Mouse (Mus musculus): ENCODE results near the gene Pacsin3. TPM values are rescaled to one million over a fixed set of nuclear protein-coding genes. Genes with fewer than 3 reads are reported as not detected.

Gene Pacsin3
- polyA plus RNA-seq, 1 experiment from 2014 or later, result 18.6 TPM

DNA sequence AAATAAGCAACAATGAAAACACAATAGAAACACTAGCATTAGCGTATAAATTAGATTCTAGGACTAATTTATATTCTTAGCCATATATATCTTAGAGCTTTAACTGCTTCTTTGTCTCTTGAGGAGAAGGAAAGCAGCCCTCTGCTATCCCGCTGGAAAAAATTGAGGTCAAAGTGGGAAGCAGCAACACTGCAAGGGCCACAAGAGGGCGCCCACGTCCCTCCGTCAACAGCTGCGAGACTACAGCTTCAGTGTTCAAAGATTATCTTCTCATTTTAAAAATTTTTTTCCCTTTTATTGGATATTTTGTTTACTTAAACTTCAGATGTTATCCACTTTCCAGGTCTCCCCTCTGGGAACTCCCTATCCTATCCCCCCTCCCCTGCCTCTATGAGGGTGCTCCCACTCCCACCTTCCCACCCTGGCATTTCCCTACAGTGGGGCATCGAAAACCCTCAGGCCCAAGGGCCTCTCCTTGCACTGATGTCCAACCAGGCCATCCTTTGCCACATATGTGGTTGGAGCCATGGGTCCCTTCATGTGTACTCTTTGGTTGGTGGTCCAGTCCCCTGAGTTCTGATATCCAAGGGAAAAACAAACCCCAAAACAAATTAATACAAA, 30.2 kb downstream of the Pacsin3 start:
- H3K36me3 ChIP-seq (ENCODE audit: control insufficient read depth, insufficient read depth, low read length), result no peaks in the 10 kb centered on the region
- H3K4me3 ChIP-seq (ENCODE audit: low read depth, low read length), result no peak overlapping the region
- WGBS (ENCODE audit: insufficient replicate concordance), result 13% methylated on average over 7 of the region's 7 CpGs
- peaks cover 31% of the 10 kb centered on the region for H3K4me1 ChIP-seq (ENCODE audit: control insufficient read depth, insufficient read depth, low read length)
- H3K9ac ChIP-seq (ENCODE audit: low read depth, low read length), result no peak overlapping the region
- H3K9me3 ChIP-seq (replicated peaks; ENCODE audit: control insufficient read depth, low read length), result no peaks in the 10 kb centered on the region
- no peaks in the 10 kb centered on the region for H3K27me3 ChIP-seq (ENCODE audit: control insufficient read depth, insufficient read depth, low read length)
- H3K4me2 ChIP-seq, result no peak overlapping the region
- ATAC-seq (replicated peaks; ENCODE audit: insufficient number of reproducible peaks, low FRiP score, low TSS enrichment), result no peak
- H3K27ac ChIP-seq (ENCODE audit: low read depth, low read length), result no peak overlapping the region

DNA sequence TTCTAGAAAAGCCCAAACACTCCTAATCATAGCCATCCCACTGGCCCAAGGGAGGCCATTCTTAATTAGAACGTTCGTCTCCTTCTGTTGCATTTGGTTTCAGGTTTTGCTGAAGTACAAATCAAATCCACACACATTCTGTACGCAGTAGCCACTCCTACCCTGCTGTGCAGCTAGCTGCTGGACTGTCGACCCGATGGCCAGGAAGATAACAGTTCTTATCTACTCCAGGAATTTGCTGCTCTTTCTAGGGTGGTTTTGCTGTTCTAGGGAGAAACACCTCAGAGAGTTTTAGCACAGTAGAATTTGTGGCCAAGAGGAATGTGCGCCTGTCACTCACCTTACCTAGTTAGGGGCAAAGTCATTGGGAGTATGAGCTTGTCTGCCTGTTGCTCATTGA, 31.8 kb downstream of the Pacsin3 start:
- H3K4me2 ChIP-seq, result no peak overlapping the region
- ATAC-seq (replicated peaks; ENCODE audit: insufficient number of reproducible peaks, low FRiP score, low TSS enrichment), result no peak
- WGBS (ENCODE audit: insufficient replicate concordance), result 36% methylated on average over 6 of the region's 6 CpGs
- H3K9ac ChIP-seq (ENCODE audit: low read depth, low read length), result no peak overlapping the region
- no peaks in the 10 kb centered on the region for H3K36me3 ChIP-seq (ENCODE audit: control insufficient read depth, insufficient read depth, low read length)
- H3K27me3 ChIP-seq (ENCODE audit: control insufficient read depth, insufficient read depth, low read length), result no peaks in the 10 kb centered on the region
- peaks cover 21% of the 10 kb centered on the region for H3K4me1 ChIP-seq (ENCODE audit: control insufficient read depth, insufficient read depth, low read length)
- no peak overlapping the region for H3K27ac ChIP-seq (ENCODE audit: low read depth, low read length)
- H3K4me3 ChIP-seq (ENCODE audit: low read depth, low read length), result no peak overlapping the region
- H3K9me3 ChIP-seq (replicated peaks; ENCODE audit: control insufficient read depth, low read length), result no peaks in the 10 kb centered on the region

DNA sequence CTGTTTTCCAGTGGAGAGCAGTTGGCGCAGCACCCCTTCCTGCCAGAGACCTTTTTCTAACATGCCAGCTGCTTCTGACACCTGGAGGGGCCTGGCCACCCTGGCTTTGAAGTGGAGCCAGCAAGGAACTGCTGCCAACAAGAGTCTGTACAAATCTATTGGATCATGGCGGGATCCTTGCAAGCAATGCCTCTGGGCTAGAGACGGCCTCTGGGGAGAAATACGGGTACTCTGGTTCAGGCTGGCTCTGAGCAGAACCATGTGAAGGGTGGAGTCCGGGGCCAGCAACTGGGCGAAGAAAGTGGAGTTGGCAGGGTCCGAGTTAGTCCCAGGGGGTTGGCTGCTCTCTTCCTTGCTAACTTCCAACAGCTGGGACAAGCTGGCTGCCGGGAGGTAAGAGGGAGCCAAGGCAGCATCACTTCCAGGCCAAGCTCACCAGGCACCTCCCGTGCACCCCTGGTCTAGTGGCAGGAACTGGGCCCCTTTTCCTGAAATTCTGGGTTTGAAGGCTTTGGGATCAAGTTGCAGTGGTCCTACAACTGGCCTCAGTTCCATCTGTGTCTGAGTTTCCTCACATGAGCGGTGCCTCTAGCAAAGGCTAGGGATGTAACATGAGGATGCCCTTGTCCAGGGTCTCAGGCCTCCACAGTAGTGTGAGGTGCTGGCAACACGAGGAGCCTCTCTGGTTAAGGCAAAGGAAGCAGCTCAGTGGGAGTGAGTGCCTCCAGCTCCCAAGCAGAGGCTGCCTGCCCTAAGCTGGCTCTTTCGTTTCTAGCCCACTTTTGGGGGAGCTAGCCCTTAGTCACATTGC, 35.6 kb downstream of the Pacsin3 start:
- Histone ChIP-seq H3K4me1 (ENCODE audit: control insufficient read depth, insufficient read depth, low read length) (peaks cover 6% of the 10 kb centered on the region), H3K4me3 (ENCODE audit: low read depth, low read length) (no peak overlapping the region), H3K4me2 (no peak overlapping the region), H3K9ac (ENCODE audit: low read depth, low read length) (no peak overlapping the region), H3K27ac (ENCODE audit: low read depth, low read length) (no peak overlapping the region), H3K36me3 (ENCODE audit: control insufficient read depth, insufficient read depth, low read length) (no peaks in the 10 kb centered on the region), H3K27me3 (ENCODE audit: control insufficient read depth, insufficient read depth, low read length) (no peaks in the 10 kb centered on the region), H3K9me3 (replicated peaks; ENCODE audit: control insufficient read depth, low read length) (no peaks in the 10 kb centered on the region)
- WGBS (ENCODE audit: insufficient replicate concordance), result 69% methylated on average over 12 of the region's 12 CpGs
- ATAC-seq (replicated peaks; ENCODE audit: insufficient number of reproducible peaks, low FRiP score, low TSS enrichment), result no peak

DNA sequence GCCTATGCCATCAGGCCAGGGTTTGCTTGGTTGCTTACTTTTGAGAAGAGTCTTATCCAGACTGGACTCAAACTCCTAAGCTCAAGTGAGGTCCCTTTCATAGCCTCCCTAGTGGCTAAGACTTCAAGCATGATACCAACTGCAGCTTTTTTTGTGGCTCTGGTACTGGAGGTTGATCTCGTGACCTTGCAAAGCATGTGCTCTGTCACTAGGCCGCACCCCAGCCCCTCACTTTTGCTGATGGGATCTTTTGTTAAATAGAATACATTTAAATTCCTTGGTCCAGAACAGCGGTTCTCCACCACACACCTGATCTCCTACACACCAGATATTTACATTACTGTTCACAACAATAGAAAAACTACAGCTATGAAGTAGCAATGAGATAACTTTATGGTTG, 38.5 kb downstream of the Pacsin3 start:
- Histone ChIP-seq H3K9ac (ENCODE audit: low read depth, low read length) (no peak overlapping the region), H3K27ac (ENCODE audit: low read depth, low read length) (no peak overlapping the region)

DNA sequence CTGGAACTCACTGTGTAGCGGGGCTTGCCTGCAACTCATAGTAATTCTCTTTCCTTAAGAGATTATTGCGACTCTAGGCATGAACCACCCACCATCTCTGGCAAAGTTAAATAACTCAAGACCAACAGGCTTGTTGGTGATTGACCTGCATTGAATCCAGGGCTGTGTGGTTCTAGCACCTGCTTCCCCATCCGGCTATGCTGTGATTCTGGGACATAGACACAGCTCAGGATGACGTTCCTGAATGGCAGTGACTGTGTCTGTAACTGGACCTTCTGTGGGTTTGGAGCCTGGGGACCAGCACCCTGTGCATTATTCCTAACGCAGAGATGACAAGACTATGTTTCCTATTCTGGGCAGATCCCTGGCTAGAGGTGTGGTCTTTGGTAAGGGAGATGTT, 40.1 kb downstream of the Pacsin3 start:
- H3K27ac ChIP-seq (ENCODE audit: low read depth, low read length), result no peak overlapping the region
- no peak overlapping the region for H3K4me2 ChIP-seq
- H3K4me1 ChIP-seq (ENCODE audit: control insufficient read depth, insufficient read depth, low read length), result peaks cover 9% of the 10 kb centered on the region; the same call in 1 of the 2 replicates
- 79% methylated on average over 5 of the region's 5 CpGs for WGBS (ENCODE audit: insufficient replicate concordance)
- H3K4me3 ChIP-seq (ENCODE audit: low read depth, low read length), result no peak overlapping the region
- H3K36me3 ChIP-seq (ENCODE audit: control insufficient read depth, insufficient read depth, low read length), result no peaks in the 10 kb centered on the region
- ATAC-seq (replicated peaks; ENCODE audit: insufficient number of reproducible peaks, low FRiP score, low TSS enrichment), result no peak
- H3K9ac ChIP-seq (ENCODE audit: low read depth, low read length), result no peak overlapping the region
- H3K27me3 ChIP-seq (ENCODE audit: control insufficient read depth, insufficient read depth, low read length), result no peaks in the 10 kb centered on the region
- no peaks in the 10 kb centered on the region for H3K9me3 ChIP-seq (replicated peaks; ENCODE audit: control insufficient read depth, low read length)

More for the DNA sequence above, 38.5 kb downstream of the Pacsin3 start:
- no peaks in the 10 kb centered on the region for H3K36me3 ChIP-seq (ENCODE audit: control insufficient read depth, insufficient read depth, low read length)
- no peak overlapping the region for H3K4me2 ChIP-seq
- no peak overlapping the region for H3K4me3 ChIP-seq (ENCODE audit: low read depth, low read length)
- H3K27me3 ChIP-seq (ENCODE audit: control insufficient read depth, insufficient read depth, low read length), result no peaks in the 10 kb centered on the region
- peaks cover 4% of the 10 kb centered on the region; the same call in 1 of the 2 replicates for H3K4me1 ChIP-seq (ENCODE audit: control insufficient read depth, insufficient read depth, low read length)
- ATAC-seq (replicated peaks; ENCODE audit: insufficient number of reproducible peaks, low FRiP score, low TSS enrichment), result no peak
- WGBS (ENCODE audit: insufficient replicate concordance), result 83% methylated on average over 3 of the region's 3 CpGs
- H3K9me3 ChIP-seq (replicated peaks; ENCODE audit: control insufficient read depth, low read length), result no peaks in the 10 kb centered on the region

DNA sequence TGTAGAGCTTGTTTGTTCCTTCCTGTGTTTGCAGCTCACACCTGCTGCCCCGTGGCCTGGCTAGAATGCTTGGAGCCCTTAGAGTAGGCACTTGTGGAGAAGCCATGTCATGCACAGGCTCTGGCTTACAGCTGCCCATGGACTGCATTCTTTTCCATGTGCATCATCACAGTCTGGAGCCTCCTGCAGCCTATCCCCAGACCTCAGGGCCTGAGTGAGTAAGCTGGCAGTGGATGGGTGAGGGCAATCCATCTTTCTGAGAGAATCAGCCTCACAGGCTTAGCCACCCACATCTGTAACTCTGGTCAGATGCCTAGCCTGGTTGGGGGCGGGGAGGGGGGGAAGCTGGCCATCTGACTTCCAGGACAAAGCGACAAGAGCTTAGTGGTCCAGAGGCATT, 43.4 kb downstream of the Pacsin3 start:
- peaks cover 12% of the 10 kb centered on the region; the same call in 1 of the 2 replicates for H3K4me1 ChIP-seq (ENCODE audit: control insufficient read depth, insufficient read depth, low read length)
- ATAC-seq (replicated peaks; ENCODE audit: insufficient number of reproducible peaks, low FRiP score, low TSS enrichment), result peak; percentile 74
- no peaks in the 10 kb centered on the region for H3K27me3 ChIP-seq (ENCODE audit: control insufficient read depth, insufficient read depth, low read length)
- no peaks in the 10 kb centered on the region for H3K9me3 ChIP-seq (replicated peaks; ENCODE audit: control insufficient read depth, low read length)
- H3K4me3 ChIP-seq (ENCODE audit: low read depth, low read length), result no peak overlapping the region
- WGBS (ENCODE audit: insufficient replicate concordance), result 35% methylated on average over 3 of the region's 3 CpGs
- H3K9ac ChIP-seq (ENCODE audit: low read depth, low read length), result no peak overlapping the region; the same call in 1 of the 2 replicates
- H3K27ac ChIP-seq (ENCODE audit: low read depth, low read length), result peak overlapping the region; percentile 70
- H3K36me3 ChIP-seq (ENCODE audit: control insufficient read depth, insufficient read depth, low read length), result no peaks in the 10 kb centered on the region
- no peak overlapping the region; the same call in 1 of the 2 replicates for H3K4me2 ChIP-seq

DNA sequence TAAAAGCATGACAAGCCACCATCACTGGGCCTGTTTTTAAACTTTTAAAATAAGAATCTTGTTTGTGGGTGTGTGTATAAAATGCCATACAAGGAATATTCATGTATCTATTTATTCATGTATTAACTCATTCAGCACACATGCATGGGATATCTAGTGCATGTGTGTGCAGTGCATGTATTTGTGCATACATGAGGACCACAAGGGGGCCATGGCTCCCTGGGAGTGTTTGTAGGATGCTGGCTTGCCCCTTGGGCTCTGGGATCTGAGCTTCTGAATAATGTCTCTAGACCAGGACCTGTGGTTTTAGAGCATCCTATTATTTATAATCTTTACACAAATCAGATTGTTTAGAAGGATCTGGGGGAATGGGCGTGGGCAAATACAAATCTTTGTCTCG, 45.0 kb downstream of the Pacsin3 start:
- H3K4me1 ChIP-seq (ENCODE audit: control insufficient read depth, insufficient read depth, low read length), result peaks cover 12% of the 10 kb centered on the region; the same call in 1 of the 2 replicates
- no peak overlapping the region for H3K4me2 ChIP-seq
- 85% methylated on average over 2 of the region's 2 CpGs for WGBS (ENCODE audit: insufficient replicate concordance)
- no peaks in the 10 kb centered on the region for H3K36me3 ChIP-seq (ENCODE audit: control insufficient read depth, insufficient read depth, low read length)
- ATAC-seq (replicated peaks; ENCODE audit: insufficient number of reproducible peaks, low FRiP score, low TSS enrichment), result no peak
- no peak overlapping the region for H3K27ac ChIP-seq (ENCODE audit: low read depth, low read length)
- no peak overlapping the region for H3K9ac ChIP-seq (ENCODE audit: low read depth, low read length)
- no peaks in the 10 kb centered on the region for H3K27me3 ChIP-seq (ENCODE audit: control insufficient read depth, insufficient read depth, low read length)
- H3K9me3 ChIP-seq (replicated peaks; ENCODE audit: control insufficient read depth, low read length), result no peaks in the 10 kb centered on the region
- no peak overlapping the region for H3K4me3 ChIP-seq (ENCODE audit: low read depth, low read length)

DNA sequence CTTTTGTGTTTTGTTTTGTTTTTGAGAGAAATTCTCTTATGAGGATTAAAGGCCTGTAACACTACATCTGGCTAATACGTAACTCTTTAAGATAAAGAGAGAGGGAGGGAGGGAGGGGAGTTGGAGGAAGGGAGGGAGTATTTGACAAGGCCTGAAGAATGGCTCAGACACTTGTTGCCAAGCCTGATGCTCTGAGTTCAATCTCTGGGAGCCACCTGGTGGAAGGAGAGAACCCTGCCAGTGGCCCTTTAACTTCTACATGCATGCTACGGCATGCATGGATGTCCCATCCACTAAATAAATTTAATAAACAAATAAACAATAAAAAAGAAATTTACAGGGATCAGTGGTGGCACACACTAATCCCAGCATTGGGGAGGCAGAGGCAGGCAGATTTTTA, 46.1 kb downstream of the Pacsin3 start:
- Histone ChIP-seq H3K27ac (ENCODE audit: low read depth, low read length) (no peak overlapping the region), H3K9me3 (replicated peaks; ENCODE audit: control insufficient read depth, low read length) (no peaks in the 10 kb centered on the region), H3K4me2 (no peak overlapping the region), H3K4me1 (ENCODE audit: control insufficient read depth, insufficient read depth, low read length) (peaks cover 12% of the 10 kb centered on the region; the same call in 1 of the 2 replicates), H3K27me3 (ENCODE audit: control insufficient read depth, insufficient read depth, low read length) (no peaks in the 10 kb centered on the region), H3K36me3 (ENCODE audit: control insufficient read depth, insufficient read depth, low read length) (no peaks in the 10 kb centered on the region), H3K4me3 (ENCODE audit: low read depth, low read length) (no peak overlapping the region), H3K9ac (ENCODE audit: low read depth, low read length) (no peak overlapping the region)
- ATAC-seq (replicated peaks; ENCODE audit: insufficient number of reproducible peaks, low FRiP score, low TSS enrichment), result no peak
- WGBS (ENCODE audit: insufficient replicate concordance), result 68% methylated on average over 2 of the region's 2 CpGs
